In genomic region chr8:120509136-120510034, GRCm38 (mm10) we compare ENCODE assay signal across 8 mouse cellular contexts.
A peak's percentile ranks its signal among the peaks of the same experiment; 100 is the strongest.
DNase-seq lines count a peak whose midpoint lies in the region; ATAC-seq and TF ChIP-seq lines count a peak whose summit lies in the region.

No protein-coding gene starts in this region.

- H3K9ac ChIP-seq in heart, embryonic 15.5 days: peak overlapping the region; percentile 28; the same call in 1 of the 2 replicates
- no peak overlapping the region; the same call in 1 of the 2 replicates for H3K9ac ChIP-seq in liver, embryonic 16.5 days (ENCODE audit: low read depth, low read length)
- H3K9ac ChIP-seq in neural tube, embryonic 13.5 days: peak overlapping the region; percentile 50

- no peaks in the 10 kb centered on the region for H3K36me3 ChIP-seq in heart, embryonic 15.5 days
- H3K36me3 ChIP-seq in liver, embryonic 16.5 days (ENCODE audit: control insufficient read depth, insufficient read depth): no peaks in the 10 kb centered on the region
- no peaks in the 10 kb centered on the region for H3K36me3 ChIP-seq in neural tube, embryonic 13.5 days

- peak overlapping the region; percentile 8; the same call in 1 of the 2 replicates for H3K4me3 ChIP-seq in layer of hippocampus, adult 2 months
- peak overlapping the region; percentile 24 for H3K4me3 ChIP-seq in heart, embryonic 15.5 days
- H3K4me3 ChIP-seq in liver, embryonic 16.5 days (ENCODE audit: low read depth, low read length): no peak overlapping the region
- H3K4me3 ChIP-seq in neural tube, embryonic 13.5 days: peak overlapping the region; percentile 17

- peak overlapping the region; percentile 54; the same call in 1 of the 2 replicates for H3K27ac ChIP-seq in layer of hippocampus, adult 2 months
- peak overlapping the region; percentile 50 for H3K27ac ChIP-seq in heart, embryonic 15.5 days
- H3K27ac ChIP-seq in liver, embryonic 16.5 days (ENCODE audit: low read length): 0 out of 2 replicates have a peak overlapping the region, but pooled peaks have one; percentile 5
- H3K27ac ChIP-seq in neural tube, embryonic 13.5 days (replicated peaks): peak overlapping the region; percentile 67

- peaks cover 94% of the 10 kb centered on the region for H3K4me1 ChIP-seq in heart, embryonic 15.5 days (replicated peaks)
- H3K4me1 ChIP-seq in liver, embryonic 16.5 days (ENCODE audit: control insufficient read depth, low read depth, low read length): peaks cover 71% of the 10 kb centered on the region
- peaks cover 100% of the 10 kb centered on the region for H3K4me1 ChIP-seq in neural tube, embryonic 13.5 days (replicated peaks)

- peak; percentile 37; the same call in 1 of the 2 replicates for ATAC-seq in heart, embryonic 15.5 days (replicated peaks; ENCODE audit: insufficient number of reproducible peaks, insufficient read depth, low FRiP score, low read depth)
- peak; percentile 69 for ATAC-seq in liver, embryonic 16.5 days (ENCODE audit: low read depth)
- ATAC-seq in neural tube, embryonic 13.5 days (ENCODE audit: low read depth): peak; percentile 36; the same call in 1 of the 2 replicates

- peak; percentile 40 for TF ChIP-seq CTCF in layer of hippocampus, adult 2 months (conservative IDR thresholded peaks at IDR 0.05)

- H3K9me3 ChIP-seq in heart, embryonic 15.5 days (replicated peaks): no peaks in the 10 kb centered on the region
- no peaks in the 10 kb centered on the region for H3K9me3 ChIP-seq in liver, embryonic 16.5 days (replicated peaks; ENCODE audit: control insufficient read depth, low read length)
- H3K9me3 ChIP-seq in neural tube, embryonic 13.5 days: no peaks in the 10 kb centered on the region

- 9% methylated on average over 21 of the region's 21 CpGs for WGBS in heart, embryonic 15.5 days
- WGBS in liver, embryonic 16.5 days (ENCODE audit: insufficient replicate concordance): 17% methylated on average over 21 of the region's 21 CpGs
- WGBS in neural tube, embryonic 13.5 days: 3% methylated on average over 21 of the region's 21 CpGs

- DNase-seq in layer of hippocampus, adult 2 months (ENCODE audit: low spot score in 2 of 2): no peak
- DNase-seq in layer of hippocampus, adult 8-10 months (ENCODE audit: low spot score in 2 of 2): no peak
- DNase-seq in left cerebral cortex, adult 11 months (ENCODE audit: low spot score): no peak
- DNase-seq in adrenal gland, adult 18-20 months (ENCODE audit: low spot score in 2 of 2): no peak
- no peak for DNase-seq in layer of hippocampus, postnatal 25 days (ENCODE audit: extremely low spot score in 1 of 2, low spot score in 1 of 2)

- H3K27me3 ChIP-seq in heart, embryonic 15.5 days: no peaks in the 10 kb centered on the region
- H3K27me3 ChIP-seq in liver, embryonic 16.5 days (ENCODE audit: control insufficient read depth, insufficient read depth, low read depth, low read length): no peaks in the 10 kb centered on the region
- no peaks in the 10 kb centered on the region for H3K27me3 ChIP-seq in neural tube, embryonic 13.5 days

- peak overlapping the region; percentile 63 for H3K4me2 ChIP-seq in heart, embryonic 15.5 days
- H3K4me2 ChIP-seq in liver, embryonic 16.5 days (ENCODE audit: low read depth, low read length): peak overlapping the region; percentile 22
- peak overlapping the region; percentile 47 for H3K4me2 ChIP-seq in neural tube, embryonic 13.5 days

Comparison
In these comparisons a context has a peak if more than half of its experiments do, and no peak if none do; other contexts are left out.
1. H3K27ac ChIP-seq: peak in every context shown above with its lines; median percentile 67 in neural tube, embryonic 13.5 days; 54 in layer of hippocampus, adult 2 months; 50 in heart, embryonic 15.5 days; 5 in liver, embryonic 16.5 days.